Mouse (Mus musculus): ENCODE measurements at regions not wholly inside any gene's neighbourhood (a gene's known extent, or its start where the extent isn't known, plus 50 kb on each side); places are given as distances from the start of the nearest gene placed in this dataset.

DNA sequence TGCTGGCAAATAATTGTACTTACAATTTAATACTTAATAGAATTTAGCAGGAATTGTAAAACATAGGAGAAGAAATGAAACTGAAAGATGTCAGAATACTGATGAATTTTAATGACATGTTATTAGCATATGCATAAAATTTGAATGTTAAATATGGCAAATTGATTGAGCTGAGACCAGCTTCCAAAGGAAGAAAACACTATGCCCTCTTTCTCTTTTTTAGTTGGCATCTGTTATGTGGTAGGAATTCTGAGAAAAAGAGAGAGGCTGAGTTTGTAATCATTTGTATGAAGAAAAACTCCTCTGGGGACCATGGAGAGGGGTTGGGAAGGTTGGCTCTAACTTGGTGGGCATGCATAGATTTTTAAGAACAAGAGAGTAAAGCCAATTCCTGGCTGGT, 224.2 kb downstream of the Gm11077 start:
- TF ChIP-seq CTCF (IDR thresholded peaks at IDR 0.05; ENCODE audit: extremely low read depth, insufficient read depth, insufficient read length, insufficient replicate concordance) = no peak
- TF ChIP-seq POLR2A (IDR thresholded peaks at IDR 0.05; ENCODE audit: low read depth, low read length) = no peak

Data from spleen, adult 2 months (tissue).